Mouse (Mus musculus) retina, postnatal 1 day (tissue): ENCODE measurements around the gene Slc6a11.

ENCODE experiments used
- DNase-seq: peaks from one replicate; pipeline ENCODE4 v3.0.0-alpha.2; 2012

Slc6a11 gene

GRCm38 (mm10) chr6:114182366-114183179, 51.5 kb downstream of the Slc6a11 start:
- DNase-seq = peak; percentile 41

GRCm38 (mm10) chr6:114187121-114187520, 56.1 kb downstream of the Slc6a11 start:
- DNase-seq = no peak

GRCm38 (mm10) chr6:114188869-114189268, 57.8 kb downstream of the Slc6a11 start:
- peak; percentile 36 for DNase-seq

- DNase-seq = no peak
Observed at GRCm38 (mm10) chr6:114195998-114196397, 65.0 kb downstream of the Slc6a11 start.

GRCm38 (mm10) chr6:114199200-114199845, 68.3 kb downstream of the Slc6a11 start:
- DNase-seq = peak; percentile 60

- DNase-seq = no peak
Observed at GRCm38 (mm10) chr6:114204557-114204956, 73.5 kb downstream of the Slc6a11 start.

GRCm38 (mm10) chr6:114208296-114208695, 77.3 kb downstream of the Slc6a11 start:
- peak; percentile 88 for DNase-seq

- DNase-seq = no peak
Observed at GRCm38 (mm10) chr6:114214393-114214792, 83.4 kb downstream of the Slc6a11 start.

GRCm38 (mm10) chr6:114216741-114217414, 85.8 kb downstream of the Slc6a11 start:
- DNase-seq = peak; percentile 19

GRCm38 (mm10) chr6:114224399-114224798, 93.4 kb downstream of the Slc6a11 start:
- DNase-seq = peak; percentile 68

- DNase-seq = peak; percentile 50
Observed at GRCm38 (mm10) chr6:114227378-114227777, 96.3 kb downstream of the Slc6a11 start.

- no peak for DNase-seq
Observed at GRCm38 (mm10) chr6:114228196-114228595, 97.2 kb downstream of the Slc6a11 start.

GRCm38 (mm10) chr6:114238892-114239644, 108.0 kb downstream of the Slc6a11 start:
- peak; percentile 71 for DNase-seq

- no peak for DNase-seq
Observed at GRCm38 (mm10) chr6:114245665-114246064, 114.6 kb downstream of the Slc6a11 start.

- peak; percentile 86 for DNase-seq
Observed at GRCm38 (mm10) chr6:114250311-114250710, 119.3 kb downstream of the Slc6a11 start.

- DNase-seq = no peak
Observed at GRCm38 (mm10) chr6:114254927-114255326, 123.9 kb downstream of the Slc6a11 start.

- no peak for DNase-seq
Observed at GRCm38 (mm10) chr6:114257762-114258361, 126.8 kb downstream of the Slc6a11 start.

- no peak for DNase-seq
Observed at GRCm38 (mm10) chr6:114258661-114259193, 127.7 kb downstream of the Slc6a11 start.

- DNase-seq = peak; percentile 99
Observed at GRCm38 (mm10) chr6:114261609-114262008, 130.6 kb downstream of the Slc6a11 start.

GRCm38 (mm10) chr6:114264010-114264409, 133.0 kb downstream of the Slc6a11 start:
- DNase-seq = peak; percentile 71

- DNase-seq = peak; percentile 69
Observed at GRCm38 (mm10) chr6:114264426-114264825, 133.4 kb downstream of the Slc6a11 start.

- no peak for DNase-seq
Observed at GRCm38 (mm10) chr6:114266273-114266672, 135.2 kb downstream of the Slc6a11 start.
